Mouse (Mus musculus): ENCODE data around the gene Fam126b. TPM values are rescaled to one million over a fixed set of nuclear protein-coding genes. Genes with fewer than 3 reads are reported as not detected.
"Not testable (repeated sequence)": the region's sequence is repeated elsewhere in the genome, so short reads cannot be mapped to it uniquely, and the experiment has no call there.

Fam126b gene
- polyA plus RNA-seq (2016; fragmentation: Nextera tagmentation; extraction: Ambion mirVana): 5.7 and 6.3 TPM in 2 replicates

DNA sequence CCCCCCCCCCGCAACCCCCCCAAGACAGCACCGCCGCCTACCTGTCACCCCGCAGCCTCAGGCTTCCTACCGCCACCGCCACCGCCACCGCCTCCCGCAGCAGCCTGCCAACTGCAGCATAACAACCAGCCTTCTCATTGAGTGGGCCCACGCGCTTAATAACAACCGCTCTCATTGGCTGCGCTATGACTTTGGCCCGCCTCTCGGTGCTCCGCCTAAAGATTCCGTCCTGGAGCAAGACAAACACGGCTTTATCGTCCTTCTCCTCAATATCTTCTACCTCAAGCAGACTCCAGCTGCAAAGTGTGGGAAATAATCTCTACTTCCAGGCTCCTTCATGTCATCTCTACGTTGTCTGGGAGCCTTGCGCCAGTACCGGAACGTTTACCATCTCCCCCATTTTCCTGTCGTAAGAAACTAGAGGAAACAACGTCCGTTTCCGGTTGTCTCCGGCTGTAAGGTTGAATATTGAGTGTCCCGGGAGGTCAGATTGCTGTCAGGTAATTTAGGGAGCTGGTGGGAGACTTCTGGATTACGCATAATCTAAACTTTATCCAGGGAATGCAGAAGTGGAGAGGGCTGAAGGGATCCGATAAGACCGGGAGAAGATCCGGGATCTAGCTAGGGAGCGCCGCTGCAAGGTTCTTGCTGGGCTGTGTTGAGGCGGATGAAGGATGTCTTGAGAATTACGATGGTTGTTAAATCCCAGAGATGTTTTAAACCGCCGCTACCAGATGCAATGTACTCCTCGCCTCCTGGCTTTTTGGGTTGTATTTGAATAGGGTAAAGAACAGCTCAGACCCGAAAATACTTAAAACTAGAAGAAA is at the start of gene Fam126b, which contains the start of gene Ndufb3:
Fam126b (minus strand) TSS at position 153 of the 827 bp plus-strand sequence.
Ndufb3 (plus strand) TSS at position 214 of the 827 bp plus-strand sequence.
- WGBS: under 1% methylated on average over 41 of the region's 41 CpGs
- Histone ChIP-seq H3K27me3 (replicated peaks; ENCODE audit: low read depth, poor library complexity, severe bottlenecking) (no peaks in the 10 kb centered on the region), H3K9me3 (no peaks in the 10 kb centered on the region), H3K4me3 (peak within 1 kb of the TSS; percentile 93), H3K36me3 (replicated peaks) (peaks cover 9% of the 10 kb centered on the region), H3K27ac (replicated peaks) (peak within 1 kb of the TSS; percentile 96), H3K4me1 (peaks cover 17% of the 10 kb centered on the region)
- peak; percentile 89 for DNase-seq (ENCODE audit: low spot score)

DNA sequence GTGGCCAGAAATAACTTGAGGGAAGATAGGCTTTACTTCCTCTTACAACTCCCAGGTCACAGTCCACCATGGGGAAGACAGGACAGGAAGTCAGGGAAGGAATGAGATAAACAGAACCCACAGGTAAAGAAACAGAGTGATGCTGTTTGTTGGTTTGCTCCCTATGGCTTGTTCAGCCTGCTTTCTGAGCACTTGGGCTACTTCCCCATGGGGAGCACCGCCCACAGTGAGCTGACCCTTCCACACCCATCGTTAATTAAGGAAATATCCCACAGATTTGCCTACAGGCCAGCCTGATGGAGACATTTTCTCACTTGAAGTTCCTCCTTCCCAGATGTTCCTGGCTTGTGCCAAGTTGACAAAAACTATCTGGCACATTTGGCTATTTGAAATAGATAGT is 42.7 kb upstream of the Fam126b start:
- WGBS: 86% methylated on average over 2 of the region's 2 CpGs
- H3K4me3 ChIP-seq; H3K4me1 ChIP-seq; H3K27ac ChIP-seq (replicated peaks); H3K36me3 ChIP-seq (replicated peaks); H3K9me3 ChIP-seq; H3K27me3 ChIP-seq (replicated peaks; ENCODE audit: low read depth, poor library complexity, severe bottlenecking); DNase-seq (ENCODE audit: low spot score): not testable (repeated sequence)

DNA sequence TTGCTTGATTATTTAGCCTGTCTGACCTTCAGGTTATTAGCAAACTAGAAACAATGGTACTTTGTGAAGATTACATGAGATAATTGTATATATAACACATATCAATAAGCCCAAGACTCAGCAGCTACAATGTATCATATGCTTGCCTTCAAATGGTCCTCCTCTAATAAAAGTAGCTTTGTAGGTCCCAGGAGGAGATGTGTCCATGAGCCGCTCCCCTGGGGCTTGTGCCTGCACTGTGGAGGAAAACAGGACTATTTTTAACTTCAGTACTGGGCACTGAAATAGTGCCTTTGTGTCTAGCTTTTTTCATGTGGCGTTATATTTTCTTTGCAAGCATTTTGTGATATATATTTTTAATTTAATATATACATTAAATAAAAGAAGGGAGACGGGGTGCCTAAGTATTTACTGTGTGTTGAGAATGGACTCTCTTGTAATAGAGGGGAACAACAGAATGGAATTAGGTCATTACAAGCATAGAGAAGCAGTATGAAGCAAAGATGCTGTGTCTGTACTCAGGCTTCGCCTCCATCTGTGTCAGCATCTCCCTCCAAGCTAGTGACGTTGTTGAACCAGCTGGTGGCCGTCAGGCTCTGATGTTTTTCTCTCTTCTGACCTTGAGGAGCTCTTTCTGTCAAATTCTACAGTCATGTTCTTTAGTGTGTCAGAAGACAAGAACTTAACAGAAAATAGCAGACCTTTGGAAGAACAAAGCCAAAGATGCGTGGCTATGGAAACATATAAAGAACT is 36.0 kb upstream of the Fam126b start:
- WGBS: 67% methylated on average over 7 of the region's 7 CpGs
- Histone ChIP-seq H3K9me3 (no peaks in the 10 kb centered on the region), H3K27me3 (replicated peaks; ENCODE audit: low read depth, poor library complexity, severe bottlenecking) (no peaks in the 10 kb centered on the region), H3K36me3 (replicated peaks) (no peaks in the 10 kb centered on the region), H3K4me1 (peaks cover 7% of the 10 kb centered on the region; the same call in 1 of the 2 replicates), H3K27ac (replicated peaks) (no peak overlapping the region), H3K4me3 (no peak overlapping the region)
- DNase-seq (ENCODE audit: low spot score): peak; percentile 13

DNA sequence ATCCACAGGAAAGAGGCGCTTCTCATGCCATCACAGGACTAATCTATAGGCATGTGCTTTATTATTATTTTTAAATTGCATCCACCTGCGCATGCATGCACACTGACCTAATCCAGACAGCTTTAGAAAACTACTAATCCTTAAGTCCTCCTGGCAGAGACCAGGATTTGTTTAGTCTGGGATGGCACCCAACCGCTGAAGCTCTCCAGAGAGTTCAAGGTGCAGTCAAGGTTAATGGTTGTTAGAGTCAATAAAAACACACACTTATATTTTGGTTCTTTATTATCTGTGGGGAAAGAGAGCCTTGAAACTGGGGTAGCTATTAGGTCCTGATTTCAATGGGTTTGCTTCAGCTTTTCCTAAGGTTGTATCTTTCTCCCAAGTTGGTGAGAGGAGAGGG is 35.1 kb upstream of the Fam126b start:
- Histone ChIP-seq H3K27ac (replicated peaks) (no peak overlapping the region), H3K27me3 (replicated peaks; ENCODE audit: low read depth, poor library complexity, severe bottlenecking) (no peaks in the 10 kb centered on the region), H3K4me3 (no peak overlapping the region), H3K36me3 (replicated peaks) (no peaks in the 10 kb centered on the region), H3K4me1 (peaks cover 7% of the 10 kb centered on the region; the same call in 1 of the 2 replicates), H3K9me3 (no peaks in the 10 kb centered on the region)
- no peak for DNase-seq (ENCODE audit: low spot score)
- WGBS: 82% methylated on average over 3 of the region's 3 CpGs

DNA sequence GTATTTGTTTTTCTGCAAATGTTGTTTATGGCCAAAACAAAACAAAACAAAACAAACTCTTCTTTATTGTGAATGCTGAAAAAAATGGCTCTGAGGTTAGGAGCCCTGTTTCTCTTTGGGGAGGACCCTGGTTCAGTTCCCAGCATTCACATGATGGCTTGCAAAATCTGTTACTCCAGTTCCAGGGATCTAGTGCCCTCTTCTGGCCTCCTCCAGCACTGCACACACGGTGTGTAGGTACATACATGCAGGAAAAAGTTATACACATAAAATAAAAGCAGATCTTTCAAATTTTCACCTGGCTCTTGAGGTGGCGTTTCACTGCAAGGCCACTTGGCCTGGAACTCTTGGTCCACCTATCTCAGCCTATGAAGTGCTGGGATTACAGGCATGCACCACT is 32.6 kb upstream of the Fam126b start:
- Histone ChIP-seq H3K27me3 (replicated peaks; ENCODE audit: low read depth, poor library complexity, severe bottlenecking) (no peaks in the 10 kb centered on the region), H3K9me3 (no peaks in the 10 kb centered on the region), H3K27ac (replicated peaks) (no peak overlapping the region), H3K4me1 (peaks cover 7% of the 10 kb centered on the region; the same call in 1 of the 2 replicates), H3K4me3 (no peak overlapping the region), H3K36me3 (replicated peaks) (no peaks in the 10 kb centered on the region)
- no peak for DNase-seq (ENCODE audit: low spot score)
- whole genome bisulfite sequencing: 92% methylated on average over 2 of the region's 2 CpGs

DNA sequence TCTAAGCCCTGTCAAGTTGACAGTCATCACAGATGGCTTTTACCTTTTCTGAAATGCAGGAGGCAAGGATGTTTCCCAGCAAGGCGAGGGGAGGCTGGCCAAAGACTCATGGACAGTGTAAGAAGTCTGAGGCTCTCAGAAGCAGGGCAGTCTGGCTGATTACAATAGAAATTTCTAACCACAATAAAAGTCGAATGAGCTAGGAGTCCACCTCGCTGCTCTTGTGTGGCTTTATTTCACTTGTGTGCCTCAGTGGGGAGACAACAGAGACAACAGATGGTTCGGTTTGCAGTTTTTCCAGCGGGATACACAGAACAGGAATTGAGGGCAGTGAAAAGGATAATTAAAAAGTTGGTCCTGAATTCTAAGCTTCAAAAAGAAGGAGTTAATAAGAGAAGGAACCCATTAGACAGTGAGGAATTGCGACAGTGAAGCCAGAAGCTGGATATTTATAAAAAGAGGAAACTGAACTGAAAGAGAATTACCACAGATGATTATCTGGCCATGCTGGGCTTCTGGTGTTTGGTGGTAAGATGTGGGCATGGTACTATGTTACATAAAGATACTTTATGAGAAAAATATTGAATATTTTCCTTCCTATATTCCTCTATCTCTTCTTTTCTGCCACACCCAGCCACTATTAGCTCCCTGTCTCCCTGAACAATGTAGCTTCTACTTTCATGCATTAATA is 32.0 kb upstream of the Fam126b start:
- Histone ChIP-seq H3K4me1 (peaks cover 7% of the 10 kb centered on the region; the same call in 1 of the 2 replicates), H3K9me3 (no peaks in the 10 kb centered on the region), H3K27ac (replicated peaks) (no peak overlapping the region), H3K4me3 (no peak overlapping the region), H3K27me3 (replicated peaks; ENCODE audit: low read depth, poor library complexity, severe bottlenecking) (no peaks in the 10 kb centered on the region), H3K36me3 (replicated peaks) (no peaks in the 10 kb centered on the region)
- no peak for DNase-seq (ENCODE audit: low spot score)
- 80% methylated on average over 6 of the region's 6 CpGs for WGBS

DNA sequence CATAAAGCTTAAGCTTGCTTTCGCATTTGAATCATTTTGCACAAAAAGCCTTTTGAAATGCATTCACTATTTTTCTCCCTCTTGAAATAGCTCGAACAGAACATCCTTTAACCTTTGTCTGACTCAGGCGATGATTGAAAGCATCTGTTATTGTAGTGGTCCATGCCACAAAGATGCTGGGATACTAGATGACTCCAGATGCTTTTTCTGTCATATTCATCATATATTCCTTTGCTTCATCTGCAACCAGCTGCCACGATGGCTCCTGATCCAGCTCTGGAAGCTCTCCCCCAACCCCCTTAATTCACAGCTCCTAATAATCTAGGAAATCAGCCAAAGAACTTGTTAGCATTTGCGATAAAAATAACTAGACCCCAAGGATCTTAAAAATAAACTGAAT is 31.0 kb upstream of the Fam126b start:
- Histone ChIP-seq H3K27me3 (replicated peaks; ENCODE audit: low read depth, poor library complexity, severe bottlenecking) (no peaks in the 10 kb centered on the region), H3K27ac (replicated peaks) (no peak overlapping the region), H3K36me3 (replicated peaks) (no peaks in the 10 kb centered on the region), H3K4me1 (peaks cover 7% of the 10 kb centered on the region; the same call in 1 of the 2 replicates), H3K9me3 (no peaks in the 10 kb centered on the region), H3K4me3 (no peak overlapping the region)
- WGBS: 76% methylated on average over 5 of the region's 5 CpGs
- DNase-seq (ENCODE audit: low spot score): no peak

DNA sequence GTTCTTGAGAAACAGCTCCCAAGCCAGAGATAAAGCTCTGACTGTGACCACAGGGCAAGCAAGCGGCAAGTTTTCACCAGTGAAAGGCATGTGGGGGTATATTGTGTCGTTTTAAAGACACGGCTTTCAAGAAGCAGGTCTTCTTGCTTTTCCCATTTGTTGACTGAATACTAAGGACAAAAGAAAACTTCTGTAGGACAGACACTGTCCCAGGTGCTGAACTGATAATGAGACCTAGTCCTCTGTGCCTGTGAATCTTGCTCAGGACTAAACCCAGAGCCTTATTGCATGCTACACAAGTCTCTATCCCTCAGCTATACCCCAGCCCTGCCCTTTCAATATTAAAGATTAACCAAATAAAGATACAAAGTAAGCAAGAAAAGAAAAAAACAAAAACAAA is 30.1 kb upstream of the Fam126b start:
- Histone ChIP-seq H3K27ac (replicated peaks) (no peak overlapping the region), H3K27me3 (replicated peaks; ENCODE audit: low read depth, poor library complexity, severe bottlenecking) (no peaks in the 10 kb centered on the region), H3K4me1 (no peaks in the 10 kb centered on the region), H3K36me3 (replicated peaks) (no peaks in the 10 kb centered on the region), H3K4me3 (no peak overlapping the region), H3K9me3 (no peaks in the 10 kb centered on the region)
- WGBS: 72% methylated on average over 3 of the region's 3 CpGs
- DNase-seq (ENCODE audit: low spot score): no peak

DNA sequence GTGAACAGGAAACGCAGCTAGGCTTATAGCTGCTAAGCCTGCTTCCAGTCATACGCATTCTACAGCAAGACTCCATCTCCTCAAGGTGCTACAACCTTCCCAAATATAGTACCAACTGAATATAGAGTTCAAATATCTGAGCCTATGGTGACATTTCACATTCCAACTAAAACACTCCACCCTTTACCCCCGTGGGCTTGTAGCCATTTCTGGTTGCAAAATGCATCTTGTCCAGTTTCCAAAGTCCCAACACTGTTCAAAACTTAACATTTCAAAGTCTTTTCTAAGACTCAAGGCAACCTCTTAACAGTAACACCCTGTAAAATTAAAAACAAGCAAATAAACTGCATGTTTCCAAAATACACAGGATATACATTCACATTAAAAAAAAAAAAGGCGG is 29.0 kb upstream of the Fam126b start:
- H3K27ac ChIP-seq (replicated peaks): no peak overlapping the region

DNA sequence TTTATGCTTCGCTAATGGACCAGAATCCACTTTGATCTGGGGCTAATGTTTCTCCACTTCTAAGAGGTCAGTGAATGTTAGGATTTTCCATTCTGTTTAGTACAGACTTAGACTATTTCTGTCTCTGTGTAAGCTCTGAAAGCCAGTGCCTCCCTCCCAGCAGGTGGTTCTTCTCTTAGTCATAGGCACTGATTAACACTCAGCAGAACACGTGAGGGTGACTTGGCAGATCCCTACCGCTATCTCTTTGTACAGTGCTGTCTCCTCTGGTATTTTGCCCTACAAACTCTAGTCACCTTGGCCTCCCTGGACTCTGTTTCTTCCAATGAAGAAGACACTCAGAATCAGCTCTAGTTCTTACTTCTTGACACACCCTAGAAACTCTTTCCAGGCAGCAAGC is 28.3 kb upstream of the Fam126b start:
- Histone ChIP-seq H3K4me1 (no peaks in the 10 kb centered on the region), H3K27me3 (replicated peaks; ENCODE audit: low read depth, poor library complexity, severe bottlenecking) (no peaks in the 10 kb centered on the region), H3K4me3 (no peak overlapping the region), H3K36me3 (replicated peaks) (no peaks in the 10 kb centered on the region), H3K27ac (replicated peaks) (no peak overlapping the region), H3K9me3 (no peaks in the 10 kb centered on the region)
- WGBS: 82% methylated on average over 3 of the region's 3 CpGs
- no peak for DNase-seq (ENCODE audit: low spot score)

More for the DNA sequence above, 29.0 kb upstream of the Fam126b start:
- Histone ChIP-seq H3K36me3 (replicated peaks) (no peaks in the 10 kb centered on the region), H3K4me3 (no peak overlapping the region), H3K4me1 (no peaks in the 10 kb centered on the region), H3K9me3 (no peaks in the 10 kb centered on the region), H3K27me3 (replicated peaks; ENCODE audit: low read depth, poor library complexity, severe bottlenecking) (no peaks in the 10 kb centered on the region)
- WGBS: 89% methylated on average over 4 of the region's 4 CpGs
- DNase-seq (ENCODE audit: low spot score): no peak

DNA sequence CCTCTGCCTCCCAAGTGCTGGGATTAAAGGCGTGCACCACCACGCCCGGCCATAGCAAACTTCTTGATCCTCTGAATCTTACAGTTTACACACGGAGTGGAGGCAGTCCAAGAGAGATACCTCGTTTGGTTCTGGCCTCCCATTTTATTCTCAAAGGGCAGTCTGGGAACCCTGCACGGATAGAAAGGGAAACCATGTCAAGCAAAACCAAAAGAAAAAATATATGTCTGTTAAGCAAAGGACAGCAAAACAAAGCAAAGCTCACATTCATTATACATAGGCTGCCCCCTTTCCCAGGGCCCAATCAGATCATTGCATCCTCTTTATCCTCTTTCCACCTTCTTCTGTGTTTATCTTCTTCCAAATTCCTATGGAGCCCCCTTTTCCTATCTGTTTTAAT is 27.7 kb upstream of the Fam126b start:
- Histone ChIP-seq H3K9me3 (no peaks in the 10 kb centered on the region), H3K36me3 (replicated peaks) (no peaks in the 10 kb centered on the region), H3K4me1 (no peaks in the 10 kb centered on the region), H3K27ac (replicated peaks) (no peak overlapping the region), H3K4me3 (no peak overlapping the region), H3K27me3 (replicated peaks; ENCODE audit: low read depth, poor library complexity, severe bottlenecking) (no peaks in the 10 kb centered on the region)
- 83% methylated on average over 6 of the region's 6 CpGs for WGBS
- DNase-seq (ENCODE audit: low spot score): no peak

DNA sequence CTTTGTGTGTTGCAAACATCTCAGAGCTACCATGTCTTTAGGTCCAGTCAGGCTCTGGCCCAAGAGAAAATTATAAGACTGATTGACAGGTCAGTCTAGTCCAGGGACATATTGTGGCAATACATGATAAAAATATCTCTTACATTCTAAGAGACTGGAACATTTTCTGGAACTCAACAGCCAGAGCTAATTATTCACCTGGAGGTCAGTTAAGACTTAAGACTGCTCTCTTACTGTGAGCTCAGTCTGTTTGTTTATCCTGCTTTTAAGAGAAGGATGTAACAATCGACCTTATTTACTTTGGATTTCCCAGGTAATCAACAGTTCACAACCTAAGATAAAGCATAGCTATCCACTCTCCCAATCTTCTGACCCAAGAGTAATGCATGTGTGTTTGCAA is 24.5 kb upstream of the Fam126b start:
- DNase-seq (ENCODE audit: low spot score): no peak
- WGBS: 51% methylated on average over 1 of the region's 1 CpGs
- Histone ChIP-seq H3K27ac (replicated peaks) (no peak overlapping the region), H3K4me1 (no peaks in the 10 kb centered on the region), H3K27me3 (replicated peaks; ENCODE audit: low read depth, poor library complexity, severe bottlenecking) (no peaks in the 10 kb centered on the region), H3K9me3 (peaks cover 6% of the 10 kb centered on the region; the same call in 1 of the 2 replicates), H3K4me3 (no peak overlapping the region), H3K36me3 (replicated peaks) (no peaks in the 10 kb centered on the region)

Data from embryonic facial prominence, embryonic 10.5 days (tissue).